Mouse (Mus musculus) kidney, embryonic 15.5 days (tissue): ENCODE measurements around the gene Tcl1b2. TPM values are rescaled to one million over a fixed set of nuclear protein-coding genes. Genes with fewer than 3 reads are reported as not detected.
"Not testable (repeated sequence)": the region's sequence is repeated elsewhere in the genome, so short reads cannot be mapped to it uniquely, and the experiment has no call there.

Source experiments
- ATAC-seq: fragments of 200-750 bp; cut with Nextera tagmentation; replicated peaks from 2 replicates; pipeline ENCODE4 v1.8.0; 2017; ENCODE audit warnings: moderate TSS enrichment; ENCODE audit not compliant: low FRiP score
- H3K27ac ChIP-seq: fragments of 300-500 bp; sonication (generic); 2 replicates; pipeline ENCODE4 v1.5.1; 2015; ENCODE audit warnings: mild to moderate bottlenecking, inconsistent platforms
- H3K27me3 ChIP-seq: fragments of 300-500 bp; sonication (generic); 2 replicates; pipeline ENCODE4 v1.6.1; 2015; ENCODE audit warnings: inconsistent platforms
- H3K36me3 ChIP-seq: fragments of 300-500 bp; sonication (generic); 2 replicates; pipeline ENCODE4 v1.6.1; 2015; ENCODE audit warnings: inconsistent platforms
- H3K4me1 ChIP-seq: fragments of 300-500 bp; sonication (generic); 2 replicates; pipeline ENCODE4 v1.6.1; 2015; ENCODE audit warnings: inconsistent platforms
- H3K4me2 ChIP-seq: fragments of 300-500 bp; sonication (generic); 2 replicates; pipeline ENCODE4 v1.6.1; 2015; ENCODE audit warnings: moderate library complexity, mild to moderate bottlenecking, inconsistent platforms
- H3K4me3 ChIP-seq: fragments of 300-500 bp; sonication (generic); replicated peaks from 2 replicates; pipeline ENCODE4 v1.5.1; 2015; ENCODE audit warnings: mild to moderate bottlenecking, inconsistent platforms
- H3K9ac ChIP-seq: fragments of 300-500 bp; sonication (generic); 2 replicates; pipeline ENCODE4 v1.6.1; 2015; ENCODE audit warnings: mild to moderate bottlenecking, inconsistent platforms
- H3K9me3 ChIP-seq: fragments of 300-500 bp; sonication (generic); replicated peaks from 2 replicates; pipeline ENCODE4 v1.6.1; 2016; ENCODE audit warnings: inconsistent platforms
- WGBS: fragments of 180-500 bp; shearing (Covaris S2); methylation state at CpG from one replicate; pipeline ENCODE4 v1.1.7; 2015; ENCODE audit warnings: mixed read lengths; 5-methylcytosine and 5-hydroxymethylcytosine counted together
- polyA plus RNA-seq: library from polyadenylated mRNA; unstranded; fragments of >200 nt; fragmentation: Nextera tagmentation; extraction: Ambion mirVana; gene quantifications from 2 replicates; pipeline ENCODE4 v1.2.1, GENCODE M21; 2015

The Tcl1b2 gene
- polyA plus RNA-seq, 1 experiment from 2014 or later, result not detected

GRCm38 (mm10) chr12:105127607-105128006, 18.2 kb upstream of the Tcl1b2 start:
- no peak for ATAC-seq
- H3K4me3 ChIP-seq, result no peak overlapping the region
- H3K4me1 ChIP-seq, result no peaks in the 10 kb centered on the region
- no peaks in the 10 kb centered on the region for H3K9me3 ChIP-seq
- H3K4me2 ChIP-seq, result no peak overlapping the region
- no peaks in the 10 kb centered on the region for H3K36me3 ChIP-seq
- no peak overlapping the region for H3K9ac ChIP-seq
- WGBS, result 89% methylated on average over 2 of the region's 2 CpGs
- H3K27me3 ChIP-seq, result no peaks in the 10 kb centered on the region
- H3K27ac ChIP-seq, result no peak overlapping the region

DNA sequence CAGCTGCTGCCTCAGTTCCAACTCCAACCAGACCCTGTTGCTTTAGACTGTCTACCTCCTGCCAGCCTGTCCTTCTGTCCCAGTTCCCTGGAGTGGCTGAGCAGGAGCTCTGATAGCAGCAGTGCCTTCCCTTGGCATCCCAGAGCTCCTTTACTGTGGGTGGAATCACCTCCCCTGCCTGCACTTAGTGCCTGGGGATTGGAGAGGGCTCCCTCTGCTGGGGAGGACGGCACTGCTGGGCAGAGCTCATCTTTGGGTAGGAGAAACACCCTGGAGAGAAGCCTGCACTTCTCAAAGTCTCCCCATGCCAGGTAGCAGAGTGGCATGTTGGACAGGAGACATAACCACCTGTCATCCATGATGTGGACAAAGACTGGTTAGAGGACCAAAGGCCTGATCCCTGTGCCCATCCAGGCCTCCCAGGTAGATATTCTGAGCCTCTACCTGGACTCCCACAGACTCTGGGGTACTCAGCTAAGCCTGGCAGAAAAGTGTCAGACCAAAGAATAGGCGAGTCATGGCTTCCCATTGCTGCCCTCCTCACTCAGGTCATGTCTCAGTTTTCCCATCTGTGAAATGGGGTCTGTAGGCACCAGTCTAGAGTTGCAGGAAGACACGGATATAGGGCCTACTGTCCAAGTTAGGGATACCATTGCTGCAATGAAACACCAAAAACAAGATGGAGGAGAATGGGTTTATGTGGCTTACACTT, 16.2 kb upstream of the Tcl1b2 start:
- H3K9ac ChIP-seq, H3K27me3 ChIP-seq, H3K9me3 ChIP-seq, H3K27ac ChIP-seq, H3K4me2 ChIP-seq, ATAC-seq, H3K4me1 ChIP-seq, H3K4me3 ChIP-seq, H3K36me3 ChIP-seq: not testable (repeated sequence)
- WGBS, result 68% methylated on average over 3 of the region's 3 CpGs

GRCm38 (mm10) chr12:105134167-105134566, 11.6 kb upstream of the Tcl1b2 start:
- not testable (repeated sequence) for H3K27ac ChIP-seq, ATAC-seq, H3K9me3 ChIP-seq, H3K4me3 ChIP-seq, H3K4me1 ChIP-seq, H3K9ac ChIP-seq, H3K36me3 ChIP-seq, H3K4me2 ChIP-seq, H3K27me3 ChIP-seq
- WGBS, result 73% methylated on average over 2 of the region's 2 CpGs

DNA sequence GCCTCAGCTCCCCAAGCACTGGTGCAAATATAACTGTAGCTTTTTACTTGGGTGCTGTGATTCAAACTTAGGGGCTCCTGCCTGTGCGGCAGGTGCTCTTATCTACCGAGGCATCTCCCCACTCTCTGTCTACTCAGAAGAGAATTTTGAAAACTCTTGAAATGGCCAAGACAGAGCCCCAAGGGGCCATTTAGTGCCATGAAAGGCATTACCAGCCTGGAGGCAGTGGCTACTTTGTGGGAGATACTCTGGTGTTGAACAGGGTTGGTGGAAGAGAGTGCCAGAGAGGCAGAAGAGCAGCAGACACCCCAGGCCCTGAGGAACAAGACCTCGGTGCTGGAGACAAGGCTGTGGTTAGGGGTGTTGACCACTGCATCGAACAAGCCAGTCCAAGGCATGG, 11.0 kb upstream of the Tcl1b2 start:
- H3K27me3 ChIP-seq, H3K4me3 ChIP-seq, H3K9me3 ChIP-seq, H3K27ac ChIP-seq, H3K36me3 ChIP-seq, H3K4me1 ChIP-seq, ATAC-seq, H3K9ac ChIP-seq, H3K4me2 ChIP-seq: not testable (repeated sequence)
- WGBS, result 81% methylated on average over 4 of the region's 4 CpGs

- not testable (repeated sequence) for H3K27me3 ChIP-seq, H3K4me2 ChIP-seq, H3K27ac ChIP-seq, H3K4me3 ChIP-seq, H3K36me3 ChIP-seq, H3K4me1 ChIP-seq, H3K9me3 ChIP-seq, H3K9ac ChIP-seq, ATAC-seq
- 91% methylated on average over 1 of the region's 1 CpGs for WGBS
These were observed 8.1 kb upstream of the Tcl1b2 start for GRCm38 (mm10) chr12:105137729-105138128.

GRCm38 (mm10) chr12:105143096-105143495, 2.7 kb upstream of the Tcl1b2 start:
- no peak overlapping the region for H3K9ac ChIP-seq
- H3K27ac ChIP-seq, result no peak overlapping the region
- H3K4me2 ChIP-seq, result no peak overlapping the region
- H3K4me1 ChIP-seq, result no peaks in the 10 kb centered on the region
- H3K36me3 ChIP-seq, result no peaks in the 10 kb centered on the region
- WGBS, result 96% methylated on average over 3 of the region's 3 CpGs
- ATAC-seq, result no peak
- no peaks in the 10 kb centered on the region for H3K9me3 ChIP-seq
- no peak overlapping the region for H3K4me3 ChIP-seq
- no peaks in the 10 kb centered on the region for H3K27me3 ChIP-seq

GRCm38 (mm10) chr12:105144928-105145327, 886 bp upstream of the Tcl1b2 start:
- H3K36me3 ChIP-seq, H3K9ac ChIP-seq, H3K4me3 ChIP-seq, H3K4me1 ChIP-seq, H3K4me2 ChIP-seq, ATAC-seq, H3K27me3 ChIP-seq, H3K9me3 ChIP-seq, H3K27ac ChIP-seq: not testable (repeated sequence)
- 47% methylated on average over 1 of the region's 1 CpGs for WGBS

DNA sequence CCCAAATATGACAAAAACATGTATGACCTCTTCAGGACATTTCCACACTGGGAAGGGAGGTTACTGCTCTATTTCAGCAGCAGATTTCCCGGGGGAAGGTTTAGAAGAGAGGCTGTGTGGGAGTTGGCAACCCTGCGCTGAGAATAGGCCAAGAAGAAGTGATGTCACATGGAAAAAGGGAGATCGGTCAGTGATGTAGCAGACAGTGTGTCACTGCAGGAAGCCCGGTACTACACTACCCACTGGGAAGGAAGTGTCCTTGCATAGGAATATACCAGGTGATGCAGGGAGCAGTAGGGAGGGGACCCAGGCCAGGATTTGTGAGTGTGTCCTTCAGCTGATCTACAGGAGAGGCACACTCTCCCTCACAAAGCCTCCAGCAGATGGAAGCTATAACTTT, 9.5 kb downstream of the Tcl1b2 start:
- H3K27ac ChIP-seq, H3K4me3 ChIP-seq, H3K27me3 ChIP-seq, H3K9ac ChIP-seq, H3K4me2 ChIP-seq, H3K36me3 ChIP-seq, ATAC-seq, H3K9me3 ChIP-seq, H3K4me1 ChIP-seq: not testable (repeated sequence)
- WGBS, result 26% methylated on average over 4 of the region's 4 CpGs

- H3K27me3 ChIP-seq, result no peaks in the 10 kb centered on the region
- no peak overlapping the region for H3K4me2 ChIP-seq
- no peaks in the 10 kb centered on the region for H3K36me3 ChIP-seq
- WGBS, result 73% methylated on average over 6 of the region's 6 CpGs
- H3K4me3 ChIP-seq, result no peak overlapping the region
- H3K9ac ChIP-seq, result no peak overlapping the region
- no peaks in the 10 kb centered on the region for H3K4me1 ChIP-seq
- ATAC-seq, result no peak
- no peak overlapping the region for H3K27ac ChIP-seq
- no peaks in the 10 kb centered on the region for H3K9me3 ChIP-seq
These were observed 13.0 kb downstream of the Tcl1b2 start for GRCm38 (mm10) chr12:105158842-105159241.

DNA sequence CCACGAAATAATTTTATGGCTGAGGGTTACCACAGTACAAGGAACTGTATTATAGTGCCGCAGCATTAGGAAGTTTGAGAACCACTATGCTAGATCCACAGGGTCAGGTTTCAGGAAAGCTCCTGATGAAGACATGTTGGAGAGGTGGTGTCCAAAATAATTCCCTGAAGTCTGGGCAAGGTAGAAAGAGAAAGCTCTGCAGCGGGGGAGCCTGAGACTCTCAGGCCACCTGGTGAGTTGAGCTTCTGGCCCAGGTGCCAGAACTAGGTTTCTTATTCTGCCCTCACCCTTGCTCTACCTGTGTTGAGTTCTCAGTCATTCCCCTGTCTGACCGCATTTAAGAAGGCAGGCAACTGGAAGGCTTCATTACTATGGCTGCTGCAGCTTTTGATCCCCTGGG, 13.6 kb downstream of the Tcl1b2 start, which contains the start of gene Tcl1b1:
TSS of gene Tcl1b1 (plus strand) at position 301 of the 400 bp plus-strand sequence.
- Histone ChIP-seq H3K4me3 (no peak within 1 kb of the TSS), H3K36me3 (no peaks in the 10 kb centered on the region), H3K4me2 (no peak within 1 kb of the TSS), H3K4me1 (no peaks in the 10 kb centered on the region), H3K27me3 (no peaks in the 10 kb centered on the region), H3K27ac (no peak within 1 kb of the TSS), H3K9me3 (no peaks in the 10 kb centered on the region), H3K9ac (no peak within 1 kb of the TSS)
- WGBS, result 79% methylated on average over 4 of the region's 4 CpGs
- no peak for ATAC-seq

DNA sequence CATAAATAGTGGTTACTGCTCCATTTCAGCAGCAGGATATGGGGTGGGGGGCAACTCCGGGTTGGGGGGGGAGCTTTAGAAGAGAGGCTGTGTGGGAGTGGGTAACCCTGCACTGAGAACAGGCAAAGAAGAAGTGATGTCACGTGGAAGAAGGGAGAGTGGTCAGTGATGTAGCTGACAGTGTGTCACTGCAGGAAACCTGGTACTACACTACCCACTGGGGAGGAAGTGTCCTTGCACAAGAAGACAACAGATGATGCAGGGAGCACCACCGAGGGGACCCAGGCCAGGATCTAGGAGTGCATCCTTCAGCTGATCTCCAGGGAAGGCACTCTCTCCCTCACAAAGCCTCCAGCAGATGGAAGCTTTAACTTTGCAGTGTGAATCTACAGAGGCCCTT, 20.9 kb downstream of the Tcl1b2 start:
- WGBS, result 62% methylated on average over 3 of the region's 3 CpGs
- H3K9me3 ChIP-seq, result no peaks in the 10 kb centered on the region
- H3K4me2 ChIP-seq, result no peak overlapping the region
- no peak for ATAC-seq
- no peak overlapping the region for H3K4me3 ChIP-seq
- no peaks in the 10 kb centered on the region for H3K4me1 ChIP-seq
- H3K9ac ChIP-seq, result no peak overlapping the region
- H3K27me3 ChIP-seq, result no peaks in the 10 kb centered on the region
- H3K36me3 ChIP-seq, result no peaks in the 10 kb centered on the region
- no peak overlapping the region for H3K27ac ChIP-seq

DNA sequence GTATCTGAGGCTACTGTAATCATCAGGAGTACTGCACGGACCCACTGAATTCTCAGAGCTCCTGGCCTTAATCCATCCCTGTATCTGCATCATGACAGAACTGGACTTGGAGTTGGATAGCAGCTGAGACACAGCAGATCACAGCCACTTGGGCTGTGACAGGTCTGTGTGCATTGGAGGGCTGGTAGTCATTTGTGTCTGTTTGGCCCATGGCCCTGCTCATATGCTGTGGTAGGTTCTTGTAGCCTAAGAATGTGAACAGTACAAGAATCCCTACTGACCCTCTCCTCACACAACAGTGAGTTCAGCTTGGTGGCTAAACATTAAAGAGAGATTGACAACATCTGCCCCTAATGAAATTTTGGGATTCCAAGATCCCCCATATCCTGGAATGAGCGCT, 27.6 kb downstream of the Tcl1b2 start:
- H3K4me1 ChIP-seq, result no peaks in the 10 kb centered on the region
- no peaks in the 10 kb centered on the region for H3K9me3 ChIP-seq
- no peak overlapping the region for H3K4me2 ChIP-seq
- WGBS, result 85% methylated on average over 2 of the region's 2 CpGs
- no peaks in the 10 kb centered on the region for H3K27me3 ChIP-seq
- H3K9ac ChIP-seq, result no peak overlapping the region
- ATAC-seq, result no peak
- no peaks in the 10 kb centered on the region for H3K36me3 ChIP-seq
- no peak overlapping the region for H3K27ac ChIP-seq
- no peak overlapping the region for H3K4me3 ChIP-seq

GRCm38 (mm10) chr12:105174318-105174717, 28.5 kb downstream of the Tcl1b2 start:
- not testable (repeated sequence) for H3K4me2 ChIP-seq, H3K4me3 ChIP-seq, H3K9me3 ChIP-seq, H3K27me3 ChIP-seq, ATAC-seq, H3K27ac ChIP-seq, H3K36me3 ChIP-seq, H3K9ac ChIP-seq, H3K4me1 ChIP-seq
- WGBS, result 37% methylated on average over 2 of the region's 2 CpGs
